Mouse (Mus musculus) T-helper 2 cell (primary cell): ENCODE data around the gene Phldb3.

Experiments used
- in situ Hi-C: fragments of 300-600 bp; cut with MboI, MseI; formaldehyde crosslinking; loops from one replicate; pipeline ENCODE4 v1.15.1; 2025; ENCODE audit warnings: high pct_unique_total_duplicates

Phldb3 gene

DNA sequence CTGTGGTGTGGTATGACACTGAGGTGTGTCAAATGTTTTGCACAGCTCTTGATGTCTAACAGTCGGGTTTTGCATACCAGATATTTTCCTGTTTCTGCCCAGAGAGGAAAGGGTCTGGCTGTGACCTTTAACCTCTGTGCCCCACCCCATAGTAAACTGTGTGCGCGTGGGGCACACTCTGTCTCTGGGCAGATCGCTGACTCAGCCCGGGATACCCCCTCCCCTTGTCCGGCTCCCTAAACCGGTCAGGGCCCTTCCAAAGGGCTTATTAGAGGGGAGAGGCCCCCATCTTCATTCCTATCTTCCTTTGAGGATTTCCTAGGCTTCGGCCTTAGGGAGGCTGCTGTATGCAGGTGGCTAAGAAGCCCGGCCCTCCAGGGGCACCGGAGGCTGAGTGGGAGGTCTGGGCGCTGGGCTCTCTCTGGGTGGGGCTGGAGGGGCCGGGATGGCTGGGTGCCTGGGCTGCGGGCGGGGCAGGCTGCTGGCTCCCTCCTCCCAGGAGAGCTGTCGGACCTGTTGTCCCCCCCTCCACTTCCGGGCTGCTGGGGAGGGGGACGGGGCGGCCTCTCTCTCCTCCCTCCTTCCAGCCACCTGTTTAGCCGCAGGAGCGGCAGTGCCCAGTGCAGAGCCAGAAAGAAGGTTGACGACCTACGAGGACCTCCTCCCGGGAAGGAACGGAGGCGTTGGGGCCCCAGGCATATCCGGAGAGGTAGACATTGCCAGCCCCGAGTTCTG, at the start of gene Phldb3:
Phldb3 (plus strand) TSS at position 620 of the 735 bp plus-strand sequence.
- in situ Hi-C loops = loop anchor here (5.0 kb wide), 1 partner anchor 78 kb away; the partner anchor contains the start of gene Irgq

DNA sequence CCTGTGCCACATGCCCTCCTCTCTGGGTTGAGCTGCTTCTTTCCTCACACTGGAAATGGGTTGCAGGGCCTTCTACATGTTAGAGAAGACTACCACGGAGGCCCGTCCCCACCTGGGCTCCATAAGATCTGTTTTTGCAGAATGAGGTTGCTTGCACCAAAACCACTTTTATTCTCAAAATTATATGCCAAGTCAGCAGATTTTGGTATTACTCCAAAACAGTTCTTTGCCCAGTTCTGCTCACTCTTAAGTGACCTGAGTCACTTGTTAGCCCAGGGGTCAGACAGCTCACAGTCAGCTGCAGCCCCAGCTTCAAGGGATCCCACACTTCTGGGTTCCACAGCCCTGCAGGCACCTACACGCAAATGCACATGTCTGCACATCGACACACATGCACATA, 49.1 kb upstream of the Phldb3 start:
- in situ Hi-C loops = no loop called here

DNA sequence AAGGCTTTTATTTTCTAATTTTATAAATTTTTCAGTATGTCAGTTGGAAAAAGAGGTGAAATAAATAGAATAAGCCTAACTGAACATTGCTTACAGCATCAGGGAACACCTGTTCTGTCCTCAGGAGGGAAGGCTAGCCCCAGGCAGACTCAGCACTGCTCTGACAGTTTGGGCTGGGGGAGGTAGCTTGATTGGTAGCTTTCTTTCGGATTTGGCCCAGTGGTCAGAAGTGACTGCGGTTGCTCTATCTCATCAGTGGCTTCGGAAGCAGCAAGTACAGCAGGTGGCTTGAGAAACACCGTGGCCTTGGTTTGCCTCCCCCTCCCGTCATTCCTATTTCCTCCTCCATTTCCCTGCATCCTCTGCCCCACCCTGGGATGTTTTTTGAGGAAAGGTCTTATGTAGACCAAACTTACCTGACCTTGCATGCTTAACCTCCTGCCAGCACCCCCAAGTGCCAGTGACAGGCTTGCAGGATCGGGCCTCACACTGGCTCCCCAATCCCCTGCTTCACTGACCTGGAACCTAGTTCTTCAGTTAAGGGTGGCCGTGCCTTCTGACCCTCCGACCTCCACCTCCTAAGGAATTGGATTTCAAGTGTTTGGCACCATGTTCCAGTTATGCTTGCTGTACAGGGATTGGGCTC, 47.2 kb upstream of the Phldb3 start:
- in situ Hi-C loops = no loop called here

DNA sequence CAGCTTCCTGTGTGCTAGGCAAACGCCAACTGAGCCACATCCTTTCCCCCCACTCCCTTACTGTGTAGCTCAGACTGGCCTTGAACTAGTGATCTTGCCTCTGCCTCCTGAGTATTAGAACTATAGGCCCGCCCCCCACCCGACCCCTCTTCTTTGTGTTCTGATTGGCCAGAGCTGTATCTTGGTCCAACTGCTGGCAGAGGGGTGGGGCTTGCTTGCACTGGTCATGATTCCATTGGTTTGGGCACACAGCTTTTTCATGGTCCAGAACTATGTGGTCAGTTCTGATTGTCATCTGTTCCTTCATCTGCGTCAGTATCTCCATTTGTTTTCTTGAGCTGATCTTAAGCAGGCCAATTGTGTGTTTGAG, 46.7 kb upstream of the Phldb3 start:
- in situ Hi-C loops = no loop called here

DNA sequence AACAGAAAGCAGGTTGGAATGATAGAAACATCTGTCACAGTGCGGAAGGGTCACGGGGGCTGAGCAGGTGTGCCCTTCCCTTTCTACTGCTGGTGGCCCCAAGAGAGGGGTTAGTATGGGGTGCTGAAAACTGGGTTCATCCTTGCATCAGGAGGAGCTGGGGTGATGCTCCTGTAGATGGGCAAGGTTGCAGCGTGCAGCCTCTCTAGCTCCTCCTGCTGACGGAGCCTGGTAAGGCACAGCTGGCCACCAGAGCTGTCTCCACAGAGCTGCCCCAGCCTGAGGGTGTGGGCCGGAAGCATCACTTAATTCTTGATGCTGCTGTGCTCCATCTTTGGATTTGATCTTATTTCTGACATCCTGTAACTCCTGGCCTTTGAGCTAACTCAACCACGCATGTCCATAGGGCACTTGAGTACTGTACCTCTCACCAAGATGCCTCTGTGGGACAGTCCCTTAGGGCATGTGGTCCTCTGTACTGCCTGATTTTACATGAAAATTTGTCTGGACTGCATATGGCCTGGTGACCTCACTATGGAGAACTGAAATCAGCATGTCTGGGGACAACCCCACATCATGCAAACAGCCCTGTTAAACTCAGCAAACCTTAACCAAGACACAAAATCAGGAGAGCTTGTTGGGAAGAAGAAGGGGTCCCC, 45.8 kb upstream of the Phldb3 start:
- in situ Hi-C loops = no loop called here

DNA sequence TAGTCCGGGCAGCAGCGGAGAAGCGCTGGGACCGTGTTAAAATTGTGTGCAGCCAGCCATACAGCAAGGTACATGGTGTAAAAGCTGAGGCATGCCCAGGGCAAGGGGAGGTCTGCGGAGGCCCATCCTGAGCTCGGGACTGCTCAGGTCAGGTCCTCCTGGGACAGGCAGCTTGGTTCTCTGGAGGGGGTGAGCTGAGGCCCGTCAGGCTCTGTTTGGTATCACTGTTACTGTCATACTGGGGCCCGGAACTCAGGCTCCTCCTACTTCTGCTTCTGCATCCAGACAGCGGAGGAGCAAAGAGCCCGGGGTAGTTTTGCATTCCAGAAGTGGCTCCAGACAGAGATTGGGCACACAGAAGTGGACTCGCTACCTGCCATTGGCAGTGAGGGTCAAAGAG, 44.9 kb upstream of the Phldb3 start:
- in situ Hi-C loops = no loop called here

DNA sequence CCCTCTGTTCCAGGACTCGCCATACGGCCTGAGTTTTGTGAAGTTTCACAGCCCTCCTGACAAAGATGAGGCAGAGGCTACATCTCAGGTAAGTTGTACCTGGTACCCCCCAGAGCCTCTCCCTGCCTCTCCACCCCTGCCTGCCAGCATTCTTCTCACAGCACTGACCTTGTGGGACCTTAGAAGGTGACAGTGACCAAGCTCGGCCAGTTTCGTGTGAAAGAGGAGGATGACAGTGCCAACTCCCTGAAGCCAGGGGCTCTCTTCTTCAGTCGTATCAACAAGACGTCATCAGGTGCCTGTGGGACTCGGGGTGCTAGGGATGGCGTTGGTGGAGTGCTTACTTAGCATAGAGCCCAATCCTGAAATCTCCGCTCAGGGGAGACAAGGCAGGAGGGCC, 44.4 kb upstream of the Phldb3 start:
- in situ Hi-C loops = no loop called here

DNA sequence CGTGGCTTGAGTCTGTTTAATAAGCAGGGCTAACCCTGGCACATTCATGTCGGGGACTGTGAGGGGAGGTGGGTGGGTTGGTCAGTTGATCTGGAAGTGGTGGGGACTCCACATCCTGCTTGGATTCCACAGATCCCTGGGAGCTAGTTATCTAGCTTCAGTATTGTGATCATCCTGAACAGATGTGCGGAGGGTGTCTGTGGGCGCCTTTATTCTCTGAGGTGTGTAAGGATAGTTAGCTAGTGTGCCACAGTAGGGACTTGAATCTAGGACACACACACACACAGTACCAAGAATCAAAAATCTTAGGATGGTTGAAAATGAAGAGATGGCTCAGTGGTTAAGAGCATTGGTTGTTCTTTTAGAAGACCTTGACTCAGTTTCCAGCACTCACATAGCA, 42.1 kb upstream of the Phldb3 start:
- in situ Hi-C loops = no loop called here

DNA sequence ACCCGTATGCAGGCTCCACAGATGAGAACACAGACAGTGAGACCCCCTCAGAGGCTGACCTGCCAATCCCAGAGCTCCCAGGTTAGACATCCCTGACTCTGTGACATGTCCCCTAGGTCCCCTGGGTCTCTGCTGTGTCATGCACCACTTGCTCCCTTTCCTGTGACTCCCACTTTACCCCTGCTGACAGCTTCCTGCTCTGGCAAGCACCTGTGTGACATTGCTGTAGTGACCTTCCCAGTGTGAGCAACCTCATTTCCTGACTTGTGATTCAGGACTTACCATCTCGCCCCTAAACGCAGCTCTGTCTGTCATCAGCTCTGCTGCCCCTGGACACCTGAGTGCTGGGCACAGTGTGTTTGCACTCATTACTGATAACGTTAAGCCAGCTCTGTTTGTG, 39.5 kb upstream of the Phldb3 start:
- in situ Hi-C loops = loop anchor here (5.0 kb wide), 1 partner anchor 34 kb away; no protein-coding TSS in a partner anchor

DNA sequence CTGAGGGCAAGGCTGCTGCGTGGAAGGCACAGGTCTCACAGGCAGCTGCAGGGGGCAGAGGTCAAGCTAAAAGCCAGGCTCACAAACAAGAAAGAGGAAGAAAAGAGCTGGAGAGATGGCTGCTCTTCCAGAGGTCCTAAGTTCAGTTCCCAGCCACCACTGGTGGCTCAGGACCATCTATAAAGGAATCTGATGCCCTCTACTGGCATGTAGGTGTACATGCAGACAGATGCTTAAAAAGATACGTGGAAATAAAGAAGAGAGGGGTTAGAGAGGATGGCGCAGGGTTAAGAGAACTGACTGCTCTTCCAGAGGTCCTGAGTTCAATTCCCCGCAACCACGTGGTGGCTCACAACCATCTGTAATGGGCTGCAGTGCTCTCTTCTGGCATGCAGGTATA, 38.1 kb upstream of the Phldb3 start:
- in situ Hi-C loops = loop anchor here (5.0 kb wide), 1 partner anchor 35 kb away; no protein-coding TSS in a partner anchor

DNA sequence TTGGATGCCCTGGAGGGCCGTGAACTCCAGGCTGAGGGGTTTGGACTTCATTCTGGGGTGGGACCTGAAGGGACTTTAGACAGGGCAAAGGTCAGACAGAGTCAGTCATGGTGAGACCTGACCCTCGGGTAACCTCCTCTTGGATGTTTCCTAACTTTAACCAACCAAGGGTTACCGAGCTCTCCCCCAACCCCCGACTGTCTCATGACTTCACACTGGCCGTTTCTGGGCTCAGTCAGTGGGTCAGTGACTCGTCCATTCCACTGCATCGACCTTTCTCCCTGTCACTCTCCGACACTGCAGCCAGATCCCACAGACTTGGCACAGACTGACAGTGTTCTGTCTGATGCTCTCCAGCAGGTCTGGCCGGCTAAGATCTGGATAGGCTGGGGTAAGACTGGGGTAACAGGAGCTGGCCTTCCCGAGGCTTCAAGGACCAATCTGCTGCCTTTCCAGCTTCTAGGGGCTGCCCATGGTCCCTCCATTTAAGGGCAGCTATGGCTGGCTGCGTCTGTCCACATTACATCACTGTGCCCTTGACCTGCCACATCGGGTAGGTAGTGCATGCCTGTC, 36.3 kb upstream of the Phldb3 start:
- in situ Hi-C loops = loop anchor here (5.0 kb wide), 1 partner anchor 37 kb away; no protein-coding TSS in a partner anchor

DNA sequence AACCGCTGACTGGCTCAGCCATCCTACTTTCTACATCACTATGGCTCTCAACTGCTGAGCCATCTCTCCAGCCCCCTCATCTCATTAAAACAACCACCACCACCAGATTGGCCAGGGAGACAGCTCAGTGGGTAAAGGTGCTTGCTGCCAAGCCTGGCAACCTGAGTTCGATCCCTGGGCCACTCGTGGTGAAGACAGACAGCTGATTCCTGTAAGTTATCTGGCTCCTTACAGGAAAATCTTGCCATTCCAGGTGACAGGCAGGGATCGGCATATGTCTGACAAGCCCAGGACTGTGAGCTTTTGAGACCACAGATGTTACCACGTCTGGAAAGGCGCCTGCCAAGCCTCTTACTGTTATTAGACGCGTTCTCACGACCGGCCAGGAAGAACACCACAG, 32.8 kb upstream of the Phldb3 start:
- in situ Hi-C loops = no loop called here

DNA sequence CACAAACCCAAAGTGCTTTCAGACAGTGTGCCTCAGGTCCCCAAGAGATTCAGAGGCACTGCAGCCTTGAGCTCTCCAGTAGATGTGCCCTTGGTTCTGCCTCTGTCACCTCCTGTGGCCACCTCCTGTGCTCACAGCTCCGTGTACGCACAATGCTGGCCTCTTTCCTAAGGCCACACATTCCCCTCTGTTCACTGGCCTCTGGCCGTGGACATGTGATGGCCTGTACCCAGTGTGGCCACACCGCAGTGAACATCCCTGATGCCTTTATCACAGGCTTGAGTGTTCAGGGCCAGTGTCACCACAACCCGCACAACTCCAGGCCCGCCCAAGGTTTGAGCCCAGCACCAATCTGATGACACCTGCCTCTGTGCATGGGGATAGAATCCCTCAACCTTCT, 25.7 kb upstream of the Phldb3 start:
- in situ Hi-C loops = no loop called here

DNA sequence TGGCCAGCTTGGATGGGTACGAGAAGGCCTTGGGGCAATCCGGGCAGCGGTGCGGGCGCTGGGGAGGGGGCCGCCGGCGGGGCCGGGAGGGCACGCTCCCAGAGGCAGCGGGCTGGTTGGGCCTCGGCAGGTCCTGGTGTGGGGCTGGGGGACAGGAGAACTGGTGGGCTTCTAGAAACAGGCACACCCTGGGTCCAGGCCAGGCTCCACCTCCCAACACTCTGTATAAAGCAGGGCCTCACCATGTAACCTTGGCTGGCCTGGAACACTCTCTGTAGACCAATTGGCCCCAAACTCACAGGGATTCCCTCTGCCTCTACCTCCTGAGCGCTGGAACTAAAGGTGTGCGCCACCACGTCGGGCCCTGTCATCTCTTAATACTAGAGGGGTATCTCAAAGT, 24.6 kb upstream of the Phldb3 start:
- in situ Hi-C loops = no loop called here

DNA sequence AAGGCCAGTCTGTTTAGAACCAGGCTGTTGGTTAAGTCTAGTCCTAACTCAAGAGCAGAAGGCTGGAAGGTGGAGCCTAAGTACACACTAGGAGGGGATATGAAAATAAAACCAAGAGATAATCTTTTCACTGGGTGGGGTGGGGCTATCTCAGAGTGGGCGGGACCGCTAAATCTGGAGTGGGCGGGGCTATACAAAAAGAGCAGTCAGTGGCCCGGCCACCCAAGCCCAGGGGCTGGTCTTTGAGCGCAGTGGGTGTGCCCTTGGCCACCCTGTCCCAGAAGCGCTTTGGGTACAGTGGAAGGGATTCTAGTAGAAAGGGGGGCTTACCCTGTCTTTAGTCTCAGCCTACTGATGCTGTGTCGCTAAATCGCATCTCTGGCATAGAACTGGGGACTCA, 23.7 kb upstream of the Phldb3 start:
- in situ Hi-C loops = no loop called here

DNA sequence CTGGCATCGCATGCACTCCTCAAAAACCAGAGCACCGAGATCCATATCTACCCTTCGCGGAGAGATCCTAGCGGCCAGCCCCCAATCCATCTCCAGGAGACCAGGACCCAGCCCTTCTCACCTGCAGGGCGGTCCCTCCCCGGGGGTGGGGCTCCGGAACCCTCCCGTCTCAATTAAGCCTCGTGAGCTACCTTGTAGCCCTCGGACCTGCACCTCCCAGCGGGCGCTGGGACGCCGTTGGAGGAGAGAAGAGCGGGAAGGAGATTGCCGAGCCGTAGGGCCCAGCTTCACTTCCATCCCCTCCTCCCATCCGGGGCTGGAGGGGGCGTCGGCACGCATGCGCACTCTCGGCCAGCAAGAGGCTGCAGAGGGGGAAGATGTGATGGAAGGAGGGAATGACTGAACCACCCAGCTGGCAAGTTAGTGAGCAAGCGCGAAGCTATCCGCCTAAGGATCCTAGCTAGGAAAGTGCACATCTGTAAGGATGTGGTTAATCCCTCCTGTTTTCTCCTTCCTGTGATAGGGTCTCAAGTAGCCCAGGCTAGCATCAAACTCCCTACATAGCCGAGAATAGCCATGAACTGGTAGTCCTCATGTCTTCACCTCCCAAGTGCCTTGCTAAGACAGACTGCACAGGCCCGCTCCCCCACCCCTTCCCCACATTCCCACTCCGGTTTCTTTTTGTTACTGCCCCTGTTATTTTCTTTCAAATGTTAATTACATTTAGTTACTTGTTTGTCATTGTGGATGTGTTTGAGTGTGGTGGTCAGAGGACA, 23.0 kb upstream of the Phldb3 start, which contains the start of the genes Ethe1 and Zfp575:
Ethe1 (plus strand) TSS at position 214 of the 776 bp plus-strand sequence.
Zfp575 (minus strand) TSS at position 312 of the 776 bp plus-strand sequence.
- in situ Hi-C loops = no loop called here

DNA sequence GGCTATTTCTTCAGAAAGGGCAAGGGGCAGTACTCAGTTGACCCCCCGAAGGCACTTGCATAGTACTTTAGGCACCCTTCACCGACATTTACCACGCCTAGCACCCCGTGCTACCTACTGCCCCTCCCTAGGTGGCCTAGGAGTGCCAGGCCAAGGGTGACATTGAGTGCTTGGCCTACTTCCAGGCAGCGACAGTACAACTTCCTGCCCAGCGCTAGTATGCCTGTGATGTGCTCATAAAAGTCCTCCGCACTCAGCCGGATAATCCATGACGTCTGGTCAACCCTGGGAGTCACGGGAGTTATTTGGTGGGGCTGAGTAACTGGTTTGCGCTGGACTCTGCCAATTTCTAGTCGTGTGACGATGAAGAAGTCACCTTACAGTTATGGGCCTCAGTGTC, 22.2 kb upstream of the Phldb3 start:
- in situ Hi-C loops = no loop called here

DNA sequence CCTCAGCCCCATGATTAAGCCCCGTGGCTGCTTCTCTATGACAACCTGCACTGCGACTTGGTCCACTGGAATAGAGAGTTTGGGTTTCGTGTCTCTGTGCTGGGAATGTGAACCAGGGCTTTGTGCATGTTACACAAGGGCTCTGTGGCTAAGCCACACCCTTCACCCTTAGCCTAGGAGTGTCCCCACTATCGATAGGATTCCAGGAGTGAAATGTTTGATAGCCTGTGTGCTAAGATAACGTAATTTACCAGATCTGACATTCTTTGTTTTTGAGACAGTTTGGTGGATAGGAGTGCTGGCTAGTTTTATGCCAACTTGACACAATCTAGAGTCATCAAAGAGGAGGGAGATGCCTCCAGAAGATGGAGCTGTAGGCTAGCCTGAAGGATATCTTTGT, 18.8 kb upstream of the Phldb3 start:
- in situ Hi-C loops = no loop called here

DNA sequence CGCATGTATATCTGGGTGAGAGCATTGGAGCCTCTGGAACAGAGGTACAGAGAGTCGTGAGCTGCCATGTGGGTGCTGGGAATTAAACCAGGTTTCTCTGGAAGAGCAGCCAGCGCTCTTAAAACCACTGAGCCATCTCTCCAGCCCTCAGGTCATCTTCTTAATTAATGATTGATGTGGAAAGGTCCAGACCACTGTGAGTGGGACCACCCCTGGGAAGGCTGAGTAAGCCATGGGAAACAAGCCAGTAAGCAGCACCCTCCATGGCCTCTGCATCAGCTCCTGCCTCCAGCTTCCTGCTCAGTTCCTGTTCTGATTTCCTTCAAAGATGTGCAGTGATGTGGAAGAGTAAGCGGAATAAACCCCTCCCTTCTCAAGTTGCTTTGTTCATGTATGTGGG, 18.4 kb upstream of the Phldb3 start:
- in situ Hi-C loops = no loop called here

DNA sequence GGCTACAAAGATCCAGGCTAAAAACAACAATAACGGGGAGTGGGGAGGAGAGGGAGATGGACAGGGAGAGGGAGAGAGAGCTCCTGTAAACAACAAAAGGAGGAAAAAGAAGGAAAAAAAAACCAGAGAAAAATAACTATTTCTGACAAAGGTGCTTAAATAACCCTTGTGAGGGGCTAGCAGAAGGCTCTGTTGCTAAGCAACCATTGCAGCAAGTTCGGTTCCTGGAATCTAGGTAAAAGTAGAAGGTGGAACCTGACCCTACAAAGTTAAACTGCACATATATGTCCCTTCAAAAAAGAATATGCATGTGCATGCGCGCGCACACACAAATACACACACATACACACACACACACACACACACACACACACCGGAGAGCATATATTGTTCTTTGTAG, 17.8 kb upstream of the Phldb3 start:
- in situ Hi-C loops = no loop called here

DNA sequence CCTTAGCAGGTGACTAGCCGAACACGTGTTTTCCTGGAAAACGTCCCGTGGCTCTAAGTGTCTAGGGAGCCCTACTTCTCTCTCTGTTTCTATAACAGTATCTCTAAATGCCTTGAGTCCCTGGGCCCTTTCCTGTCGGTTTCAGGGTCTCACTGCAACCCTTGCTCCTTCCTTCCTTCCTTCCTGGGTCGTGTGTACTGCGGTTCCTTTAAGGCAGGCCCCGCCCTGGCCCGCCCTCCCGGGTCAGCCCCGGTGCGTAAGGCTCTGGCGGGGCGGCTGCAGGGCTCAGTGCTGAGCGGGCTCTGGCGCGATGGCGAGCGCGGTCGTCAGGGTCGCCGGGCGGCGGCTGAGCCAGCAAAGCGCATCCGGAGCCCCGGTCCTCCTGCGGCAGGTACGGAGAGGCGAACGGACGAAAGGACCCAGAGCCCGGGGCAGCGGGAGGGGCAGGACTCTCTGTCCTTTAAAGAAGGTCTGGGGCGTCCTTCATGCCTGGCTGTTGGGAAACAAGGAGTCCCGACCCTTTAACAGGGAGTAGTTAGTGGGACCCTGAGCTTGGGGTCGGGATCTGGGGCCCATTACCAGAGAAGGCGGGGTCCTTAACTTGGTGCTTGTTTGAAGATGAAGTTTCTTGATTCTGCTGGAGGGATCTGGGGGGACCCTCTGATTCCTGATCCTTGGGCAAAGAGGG, 16.8 kb upstream of the Phldb3 start:
- in situ Hi-C loops = no loop called here
